Mouse (Mus musculus) forebrain, embryonic 11.5 days (tissue): ENCODE results near the gene Capn1. TPM values are rescaled to one million over a fixed set of nuclear protein-coding genes. Genes with fewer than 3 reads are reported as not detected.
"Not testable (repeated sequence)": the region's sequence is repeated elsewhere in the genome, so short reads cannot be mapped to it uniquely, and the experiment has no call there.

Experiments
- ATAC-seq: fragments of 200-750 bp; cut with Nextera tagmentation; replicated peaks from 2 replicates; pipeline ENCODE4 v1.8.0; 2017; ENCODE audit warnings: moderate TSS enrichment; ENCODE audit not compliant: low FRiP score
- DNase-seq: peaks from one replicate; pipeline ENCODE4 v3.0.0-alpha.2; 2017; ENCODE audit warnings: low spot score
- H3K27ac ChIP-seq: fragments of 300-500 bp; sonication (generic); 2 replicates; pipeline ENCODE4 v1.5.1; 2014; ENCODE audit warnings: low read depth, low read length
- H3K27me3 ChIP-seq: fragments of 300-500 bp; sonication (generic); 2 replicates; pipeline ENCODE4 v1.6.1; 2014; ENCODE audit warnings: mild to moderate bottlenecking, low read length, mixed read lengths; ENCODE audit not compliant: control insufficient read depth, insufficient read depth
- H3K36me3 ChIP-seq: fragments of 300-500 bp; sonication (generic); 2 replicates; pipeline ENCODE4 v1.6.1; 2014; ENCODE audit warnings: mild to moderate bottlenecking, low read length, moderate library complexity, mixed read lengths; ENCODE audit not compliant: control insufficient read depth, insufficient read depth
- H3K4me1 ChIP-seq: fragments of 300-500 bp; sonication (generic); replicated peaks from 2 replicates; pipeline ENCODE4 v1.6.1; 2014; ENCODE audit warnings: low read length, mixed read lengths; ENCODE audit not compliant: control insufficient read depth, insufficient read depth
- H3K4me2 ChIP-seq: fragments of 300-500 bp; sonication (generic); 2 replicates; pipeline ENCODE4 v1.6.1; 2014; ENCODE audit warnings: low read depth, mild to moderate bottlenecking, low read length, moderate library complexity, mixed read lengths; ENCODE audit not compliant: severe bottlenecking
- H3K4me3 ChIP-seq: fragments of 300-500 bp; sonication (generic); 2 replicates; pipeline ENCODE4 v1.5.1; 2014; ENCODE audit warnings: low read depth, low read length
- H3K9ac ChIP-seq: fragments of 300-500 bp; sonication (generic); 2 replicates; pipeline ENCODE4 v1.6.1; 2014; ENCODE audit warnings: low read length
- H3K9me3 ChIP-seq: fragments of 300-500 bp; sonication (generic); 2 replicates; pipeline ENCODE4 v1.6.1; 2016; ENCODE audit warnings: low read length, mixed read lengths; ENCODE audit not compliant: control insufficient read depth
- WGBS: fragments of 180-500 bp; shearing (Covaris S2); extraction: QIAGEN DNeasy Blood & Tissue Kit; methylation state at CpG from one replicate; pipeline ENCODE4 v1.1.7; 2014; 5-methylcytosine and 5-hydroxymethylcytosine counted together
- polyA plus RNA-seq: library from polyadenylated mRNA; unstranded; fragments of >200 nt; fragmentation: Nextera tagmentation; extraction: Ambion mirVana; gene quantifications from 2 replicates; pipeline ENCODE4 v1.2.1, GENCODE M21; 2014

Gene Capn1
- polyA plus RNA-seq, 1 experiment from 2014 or later = 3.9 TPM

DNA sequence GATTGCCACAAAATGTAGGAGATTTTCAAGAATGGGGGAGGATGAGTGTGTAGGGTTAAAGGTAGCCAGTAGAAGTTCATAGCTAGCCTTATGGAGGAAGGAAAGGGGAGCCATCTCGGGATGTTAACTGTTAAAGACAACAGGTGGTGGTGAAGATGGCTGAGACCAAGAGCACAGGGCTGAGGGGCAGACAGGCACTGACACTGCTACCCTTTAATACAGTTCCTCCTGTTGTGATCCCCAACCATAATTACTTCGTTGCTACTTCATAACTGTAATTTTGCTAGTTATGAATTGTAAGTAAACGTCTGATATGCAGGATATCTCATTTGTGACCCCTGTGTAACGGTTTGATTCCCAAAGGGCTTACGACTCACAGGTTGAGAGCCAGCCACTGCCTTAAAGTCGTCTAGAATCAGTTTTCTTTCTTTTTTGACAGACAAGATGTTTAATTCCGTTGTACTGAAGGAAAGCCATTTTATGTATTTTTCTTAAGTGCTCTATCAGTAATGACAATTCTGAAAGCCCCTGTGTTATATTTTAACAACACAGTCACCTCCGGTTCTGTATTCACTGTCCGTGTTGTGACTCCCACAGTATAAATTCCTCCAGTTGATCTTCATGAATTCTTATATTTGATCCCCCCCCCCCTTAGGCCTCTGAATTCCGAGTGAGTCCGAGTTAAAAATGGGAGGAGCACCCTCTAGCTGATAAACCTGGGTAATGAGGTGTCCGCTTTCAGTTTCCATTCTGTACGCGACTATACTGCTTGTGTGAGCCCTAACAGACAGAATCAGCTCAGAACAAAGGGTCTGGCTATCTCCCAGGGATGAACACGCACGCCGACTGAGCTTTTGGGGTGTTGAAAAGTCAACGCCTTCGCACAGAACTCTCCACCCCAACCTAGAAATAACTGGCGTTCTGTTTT lies 29.9 kb upstream of the Capn1 start:
- 24% methylated on average over 20 of the region's 20 CpGs for whole genome bisulfite sequencing
- peak overlapping the region; percentile 95 for H3K4me2 ChIP-seq
- DNase-seq (no peak), ATAC-seq (peak; percentile 49)
- no peaks in the 10 kb centered on the region for H3K9me3 ChIP-seq
- H3K36me3 ChIP-seq = peaks cover 12% of the 10 kb centered on the region; the same call in 1 of the 2 replicates
- H3K9ac ChIP-seq = peak overlapping the region; percentile 96
- peak overlapping the region; percentile 98 for H3K27ac ChIP-seq
- peak overlapping the region; percentile 88 for H3K4me3 ChIP-seq
- H3K27me3 ChIP-seq = no peaks in the 10 kb centered on the region
- peaks cover 12% of the 10 kb centered on the region for H3K4me1 ChIP-seq

DNA sequence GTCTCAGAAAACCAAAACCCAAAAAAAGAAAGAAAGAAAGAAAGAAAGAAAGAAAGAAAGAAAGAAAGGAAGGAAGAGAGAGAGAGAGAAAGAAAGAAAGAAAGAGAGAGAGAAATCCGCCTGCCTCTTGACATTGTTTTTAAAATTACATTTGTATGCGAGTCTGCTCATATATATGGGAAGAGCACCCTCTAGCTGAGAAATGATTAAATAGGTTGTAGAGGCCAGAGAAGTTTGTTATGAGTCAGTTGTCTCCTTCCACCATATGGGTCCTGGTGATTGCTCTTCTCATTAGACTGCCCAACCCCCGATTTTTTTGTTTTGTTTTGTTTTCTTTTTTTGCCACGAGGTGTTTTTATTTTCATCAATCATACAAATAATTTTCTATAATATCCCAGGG lies 28.4 kb upstream of the Capn1 start:
- not testable (repeated sequence) for H3K4me3 ChIP-seq, H3K4me2 ChIP-seq, H3K36me3 ChIP-seq, H3K27ac ChIP-seq, ATAC-seq, H3K9me3 ChIP-seq, H3K9ac ChIP-seq, DNase-seq, H3K27me3 ChIP-seq
- peaks cover 12% of the 10 kb centered on the region for H3K4me1 ChIP-seq
- WGBS = 75% methylated on average over 4 of the region's 4 CpGs

DNA sequence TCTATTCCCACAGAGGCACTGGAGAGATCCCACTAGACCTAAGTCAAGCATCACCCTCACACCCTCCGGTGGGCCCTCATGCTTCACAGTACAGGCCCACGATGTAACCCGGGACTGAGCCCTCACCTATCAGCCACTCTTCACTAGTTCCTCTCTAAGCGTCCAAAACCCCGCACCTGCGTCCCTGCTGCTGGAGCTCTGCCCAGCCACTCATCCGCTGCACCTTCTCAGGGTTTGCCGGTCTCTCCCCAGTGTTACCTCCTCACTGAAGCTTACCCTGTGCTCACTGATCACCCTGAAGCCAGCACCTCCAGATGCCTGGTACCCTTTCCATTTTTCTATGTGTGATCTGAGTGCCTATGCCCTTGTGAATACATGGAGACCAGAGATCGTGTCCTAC lies 26.6 kb upstream of the Capn1 start:
- no peak overlapping the region for H3K27ac ChIP-seq
- no peaks in the 10 kb centered on the region for H3K9me3 ChIP-seq
- no peak overlapping the region for H3K4me2 ChIP-seq
- ATAC-seq (no peak), DNase-seq (peak; percentile 47)
- WGBS = 88% methylated on average over 9 of the region's 9 CpGs
- H3K4me1 ChIP-seq = peaks cover 5% of the 10 kb centered on the region; the same call in 1 of the 2 replicates
- H3K4me3 ChIP-seq = no peak overlapping the region
- H3K36me3 ChIP-seq = no peaks in the 10 kb centered on the region
- H3K9ac ChIP-seq = no peak overlapping the region
- no peaks in the 10 kb centered on the region for H3K27me3 ChIP-seq

DNA sequence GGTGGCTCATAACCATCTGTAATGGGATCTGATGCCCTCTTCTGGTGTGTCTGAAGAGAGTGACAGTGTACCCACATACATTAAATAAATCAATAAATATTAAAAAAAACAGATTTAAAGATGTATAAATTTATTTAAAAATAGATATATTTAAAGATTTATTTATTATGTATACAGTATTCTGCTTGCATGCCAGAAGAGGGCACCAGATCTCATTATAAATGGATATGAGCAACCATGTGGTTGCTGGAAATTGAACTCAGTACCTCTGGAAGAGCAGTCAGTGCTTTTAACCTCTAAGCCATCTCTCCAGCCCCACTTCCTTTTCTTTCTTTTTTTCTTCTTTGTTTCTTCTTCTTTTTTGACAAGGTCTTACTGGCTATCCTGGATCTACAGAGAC lies 24.3 kb upstream of the Capn1 start:
- Histone ChIP-seq H3K9me3 (no peaks in the 10 kb centered on the region), H3K4me3 (no peak overlapping the region), H3K36me3 (no peaks in the 10 kb centered on the region), H3K27ac (no peak overlapping the region), H3K9ac (no peak overlapping the region), H3K4me1 (0 out of 2 replicates have a peak, but pooled peaks cover under 1% of the 10 kb centered on the region), H3K27me3 (no peaks in the 10 kb centered on the region), H3K4me2 (no peak overlapping the region)
- ATAC-seq (no peak), DNase-seq (no peak)

DNA sequence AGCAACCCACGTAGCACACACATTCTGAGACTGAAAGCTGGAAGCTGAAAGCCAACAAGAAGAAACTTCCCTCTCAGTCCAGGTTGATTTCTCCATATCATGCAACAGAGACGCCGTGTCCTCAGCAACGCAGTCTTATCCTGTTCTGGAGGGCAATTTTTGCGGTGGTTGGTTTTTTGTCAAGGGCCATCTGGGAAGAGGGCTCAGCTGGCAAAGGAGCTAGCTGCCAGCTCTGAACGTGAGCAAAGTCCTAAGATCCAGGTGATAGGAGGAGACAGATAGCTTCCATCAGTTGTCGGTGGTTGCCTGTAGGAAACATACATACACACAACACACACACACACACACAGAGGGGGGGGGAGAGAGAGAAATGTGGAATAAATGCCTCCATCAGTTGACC lies 22.6 kb upstream of the Capn1 start:
- no peak overlapping the region for H3K4me2 ChIP-seq
- no peaks in the 10 kb centered on the region for H3K36me3 ChIP-seq
- DNase-seq (peak; percentile 39), ATAC-seq (no peak)
- H3K9ac ChIP-seq = no peak overlapping the region
- H3K9me3 ChIP-seq = no peaks in the 10 kb centered on the region
- 85% methylated on average over 7 of the region's 7 CpGs for WGBS
- H3K4me3 ChIP-seq = no peak overlapping the region
- H3K4me1 ChIP-seq = no peaks in the 10 kb centered on the region
- H3K27ac ChIP-seq = no peak overlapping the region
- no peaks in the 10 kb centered on the region for H3K27me3 ChIP-seq

DNA sequence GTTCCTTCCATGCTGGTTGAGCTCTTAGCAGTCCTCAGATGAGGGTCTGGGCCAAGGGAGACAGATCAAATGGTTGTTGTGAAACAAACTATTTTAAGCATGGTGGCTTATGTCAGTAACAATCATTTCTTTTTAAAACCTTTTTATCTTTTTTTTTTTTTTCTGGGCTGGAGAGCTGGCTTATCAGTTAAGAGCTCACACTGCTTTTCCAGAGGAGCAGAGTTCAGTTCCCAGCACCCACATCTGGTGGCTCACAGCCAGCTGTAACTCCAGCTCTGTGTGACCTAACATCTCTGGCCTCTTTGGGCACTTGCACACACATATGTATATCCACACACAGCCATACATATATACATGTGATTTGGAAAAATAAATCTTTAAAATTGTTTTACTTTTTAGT lies 22.0 kb upstream of the Capn1 start:
- no peak for ATAC-seq
- Histone ChIP-seq H3K9ac (no peak overlapping the region), H3K4me3 (no peak overlapping the region), H3K27me3 (no peaks in the 10 kb centered on the region), H3K9me3 (no peaks in the 10 kb centered on the region), H3K4me1 (no peaks in the 10 kb centered on the region), H3K36me3 (no peaks in the 10 kb centered on the region), H3K27ac (no peak overlapping the region), H3K4me2 (no peak overlapping the region)
- no peak for DNase-seq

DNA sequence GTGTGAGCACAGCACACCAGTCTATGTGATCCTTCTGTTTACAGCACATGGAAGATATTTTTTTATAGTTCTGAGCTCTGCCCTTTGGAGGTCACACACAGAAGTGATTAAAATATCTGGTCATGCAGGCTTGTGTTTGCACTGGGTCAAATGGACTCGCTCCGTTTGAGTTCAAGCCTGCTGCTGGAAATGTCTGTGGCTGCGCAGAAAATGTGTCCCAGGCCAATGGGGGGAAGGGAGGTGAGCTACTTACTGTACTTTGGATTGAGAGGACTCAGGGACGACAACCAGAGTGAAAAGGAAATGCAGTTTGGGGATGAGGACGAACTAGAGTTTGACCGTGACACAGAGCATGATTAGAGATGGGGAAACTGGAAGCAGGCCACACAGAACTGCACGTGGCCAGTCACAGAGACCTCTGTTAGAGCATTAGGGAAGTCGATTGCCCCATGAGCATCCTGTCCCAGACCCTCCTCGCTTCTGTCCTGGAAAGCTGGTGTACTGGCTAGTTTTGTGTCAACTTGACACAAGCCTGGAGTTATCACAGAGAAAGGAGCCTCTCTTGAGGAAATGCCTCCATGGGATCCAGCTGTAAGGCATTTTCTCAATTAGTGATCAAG lies 20.4 kb upstream of the Capn1 start:
- H3K36me3 ChIP-seq = no peaks in the 10 kb centered on the region
- H3K9me3 ChIP-seq = no peaks in the 10 kb centered on the region
- H3K9ac ChIP-seq = no peak overlapping the region
- H3K27me3 ChIP-seq = no peaks in the 10 kb centered on the region
- 78% methylated on average over 9 of the region's 9 CpGs for WGBS
- H3K4me3 ChIP-seq = no peak overlapping the region
- H3K27ac ChIP-seq = no peak overlapping the region
- no peaks in the 10 kb centered on the region for H3K4me1 ChIP-seq
- no peak for ATAC-seq
- DNase-seq = no peak
- H3K4me2 ChIP-seq = no peak overlapping the region

DNA sequence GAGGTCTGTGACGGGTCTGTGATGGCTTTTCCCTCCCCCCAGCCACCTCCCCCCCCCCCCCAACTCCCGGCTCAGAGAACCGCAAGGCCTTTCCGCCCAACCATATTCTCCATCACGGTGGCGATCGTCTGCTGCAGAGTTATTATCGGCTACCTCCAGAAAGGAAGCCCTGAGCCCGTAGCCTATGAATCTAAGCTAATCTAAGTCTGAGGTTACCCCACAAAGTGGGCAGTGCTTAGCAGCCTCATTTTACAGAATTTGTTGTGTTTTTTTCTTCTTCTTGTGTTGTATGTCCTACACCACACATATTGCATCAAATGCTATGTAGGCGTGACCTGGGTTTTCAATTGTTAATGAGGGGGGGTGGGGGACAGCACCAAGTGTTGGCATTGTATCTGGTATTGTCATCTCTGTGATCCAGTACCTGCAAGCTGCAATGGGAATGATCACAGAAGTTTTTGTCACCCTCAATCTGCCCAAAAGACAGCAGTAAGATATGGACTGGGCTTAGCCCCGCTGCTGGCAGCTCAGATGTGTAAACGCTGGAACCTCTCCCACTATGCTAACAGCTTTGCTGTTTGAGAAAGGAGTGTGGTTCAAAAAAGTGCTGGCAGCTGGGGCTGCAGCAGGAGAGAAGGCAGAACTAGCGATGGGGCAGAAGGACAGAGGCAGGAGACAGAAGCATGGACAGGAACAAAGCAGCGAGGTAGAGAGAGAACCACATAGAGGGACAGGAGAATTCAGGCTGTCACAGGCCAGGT lies 15.0 kb upstream of the Capn1 start:
- DNase-seq = peak; percentile 39
- no peaks in the 10 kb centered on the region for H3K27me3 ChIP-seq
- no peaks in the 10 kb centered on the region for H3K4me1 ChIP-seq
- ATAC-seq = no peak
- H3K9ac ChIP-seq = no peak overlapping the region
- WGBS = 80% methylated on average over 14 of the region's 14 CpGs
- no peak overlapping the region for H3K27ac ChIP-seq
- H3K9me3 ChIP-seq = no peaks in the 10 kb centered on the region
- H3K4me2 ChIP-seq = no peak overlapping the region
- no peaks in the 10 kb centered on the region for H3K36me3 ChIP-seq
- no peak overlapping the region for H3K4me3 ChIP-seq
